Mouse (Mus musculus) cerebellum, adult 2 months (tissue): ENCODE results near the gene Grtp1.

ENCODE experiments used
- CTCF ChIP-seq: fragments of 200-500 bp; IDR thresholded peaks from 2 replicates; pipeline ENCODE4 v1.5.1; 2011; ENCODE audit warnings: low read depth, mild to moderate bottlenecking, control low read depth, low read length, moderate library complexity, borderline replicate concordance; ENCODE audit not compliant: insufficient read depth
- POLR2A ChIP-seq: fragments of 200-500 bp; IDR thresholded peaks from 2 replicates; pipeline ENCODE4 v1.6.1; 2011; ENCODE audit warnings: low read length, control low read depth, borderline replicate concordance; ENCODE audit not compliant: insufficient read depth

- TF ChIP-seq CTCF, result no peak
- TF ChIP-seq POLR2A, result no peak
Measured at GRCm38 (mm10) chr8:13180911-13181690, 19.3 kb downstream of the Grtp1 start.
